In the genomic region with DNA sequence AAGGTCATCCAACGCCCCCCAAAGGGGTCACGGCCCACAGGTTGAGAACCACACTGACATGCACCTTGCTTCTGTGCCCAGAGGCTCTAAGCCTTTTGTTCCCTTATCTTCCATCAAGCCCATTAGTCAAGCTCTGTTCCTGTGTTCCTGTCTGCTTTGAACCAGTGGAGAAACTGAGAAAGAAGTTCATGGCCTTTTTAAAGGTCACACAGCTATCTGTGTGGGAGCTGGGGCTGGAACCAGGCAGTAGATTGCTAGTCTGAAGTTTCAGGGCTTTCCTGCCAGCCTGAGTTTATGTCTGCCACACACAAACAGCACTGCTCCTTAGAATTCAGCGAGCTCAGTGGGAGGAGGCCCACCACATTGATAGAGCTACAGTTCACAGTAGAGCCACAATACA, we compare ENCODE assay signal across 24 mouse cellular contexts. TPM values are rescaled to one million over a fixed set of nuclear protein-coding genes. Genes with fewer than 3 reads are reported as not detected.
DNase-seq lines count a peak whose midpoint lies in the region; ATAC-seq and TF ChIP-seq lines count a peak whose summit lies in the region.
"Had no signal": no experiment of that assay in that cellular context is flagged by ENCODE, and none has a peak within 500 bp of the region (broad histone marks: within the 10 kb centered on the region; RNA-seq: fewer than 3 reads in every experiment).

No protein-coding gene starts in this region.

- H3K9ac ChIP-seq in kidney, embryonic 15.5 days: no peak overlapping the region
- H3K9ac ChIP-seq in ES-E14 (ENCODE audit: insufficient read depth, low read depth, low read length, poor library complexity, severe bottlenecking): no peak overlapping the region
- H3K9ac ChIP-seq: embryonic facial prominence, embryonic 12.5 days; forebrain, embryonic 13.5 days; forebrain, embryonic 15.5 days; forebrain, postnatal 0 days had no signal

- DNase-seq in adrenal gland, adult (ENCODE audit: inconsistent age in 2 of 2, low spot score in 1 of 2): peak; percentile 56 to 82
- DNase-seq in adrenal gland, postnatal 36 days: no peak
- peak; percentile 35 for DNase-seq in adrenal gland, postnatal 10 days
- no peak for DNase-seq in adrenal gland, postnatal 25 days
- no peak for DNase-seq in kidney, postnatal 36 days
- no peak for DNase-seq in ES-E14 (ENCODE audit: low read depth, low spot score)
- DNase-seq in hindbrain, embryonic 10.5 days (ENCODE audit: low spot score): no peak
- DNase-seq: cerebellum, adult 11-12 months; cerebellum, adult 2 months; cerebellum, postnatal 10 days; cerebellum, postnatal 25 days; forebrain, postnatal 0 days had no signal

- H3K27ac ChIP-seq in kidney, embryonic 15.5 days: peak overlapping the region; percentile 10; the same call in 1 of the 2 replicates
- no peak overlapping the region for H3K27ac ChIP-seq in ES-E14 (ENCODE audit: insufficient read depth, low read depth, low read length, poor library complexity, severe bottlenecking)
- no peak overlapping the region for H3K27ac ChIP-seq in hindbrain, embryonic 10.5 days
- H3K27ac ChIP-seq: embryonic facial prominence, embryonic 10.5 days; embryonic facial prominence, embryonic 12.5 days; forebrain, embryonic 13.5 days; forebrain, embryonic 15.5 days had no signal

- ATAC-seq in kidney, embryonic 15.5 days (replicated peaks; ENCODE audit: low FRiP score): no peak
- ATAC-seq: activated CD4-positive, CD25-positive, alpha-beta regulatory T cell, adult 4 months; forebrain, embryonic 13.5 days; forebrain, embryonic 15.5 days; forebrain, postnatal 0 days; Patski had no signal

- peaks cover 41% of the 10 kb centered on the region for H3K4me1 ChIP-seq in kidney, embryonic 15.5 days
- H3K4me1 ChIP-seq in ES-E14 (ENCODE audit: control insufficient read depth in 2 of 2, insufficient read depth in 2 of 2, low read length in 2 of 2, poor library complexity in 1 of 2): peaks cover 0 to 6% of the 10 kb centered on the region in 2 experiments; a peak in 2 of 4 replicates
- peaks cover 21% of the 10 kb centered on the region for H3K4me1 ChIP-seq in hindbrain, embryonic 10.5 days (replicated peaks)
- H3K4me1 ChIP-seq: forebrain, embryonic 13.5 days; forebrain, embryonic 15.5 days had no signal

- no peaks in the 10 kb centered on the region for H3K27me3 ChIP-seq in kidney, embryonic 15.5 days
- no peaks in the 10 kb centered on the region for H3K27me3 ChIP-seq in hindbrain, embryonic 10.5 days (ENCODE audit: insufficient read depth, poor library complexity, severe bottlenecking)
- H3K27me3 ChIP-seq: embryonic facial prominence, embryonic 12.5 days; forebrain, embryonic 13.5 days; forebrain, embryonic 15.5 days; Patski had no signal

- H3K36me3 ChIP-seq in kidney, embryonic 15.5 days: peaks cover 93% of the 10 kb centered on the region
- H3K36me3 ChIP-seq in ES-E14 (ENCODE audit: control insufficient read depth, insufficient read depth, low read length, poor library complexity, severe bottlenecking): peaks cover 15% of the 10 kb centered on the region; the same call in 1 of the 2 replicates
- peaks cover 90% of the 10 kb centered on the region for H3K36me3 ChIP-seq in hindbrain, embryonic 10.5 days

- no peak overlapping the region for H3K4me3 ChIP-seq in kidney, embryonic 15.5 days (replicated peaks)
- no peak overlapping the region for H3K4me3 ChIP-seq in ES-E14 (ENCODE audit: insufficient read depth in 1 of 2, low read depth in 1 of 2, low read length in 2 of 2, poor library complexity in 1 of 2, severe bottlenecking in 1 of 2)
- no peak overlapping the region for H3K4me3 ChIP-seq in hindbrain, embryonic 10.5 days
- H3K4me3 ChIP-seq: embryonic facial prominence, embryonic 10.5 days; embryonic facial prominence, embryonic 12.5 days; forebrain, embryonic 13.5 days; forebrain, embryonic 15.5 days had no signal

- H3K4me2 ChIP-seq in kidney, embryonic 15.5 days: no peak overlapping the region
- H3K4me2 ChIP-seq: embryonic facial prominence, embryonic 12.5 days; forebrain, embryonic 13.5 days; forebrain, embryonic 15.5 days had no signal

- in situ Hi-C loops in ES-E14 (cut with MboI; ENCODE audit: low sequenced_read_pairs in 2 of 2, unreplicated experiment in 2 of 2): no loop called here

- WGBS in kidney, embryonic 15.5 days: 71% methylated on average over 3 of the region's 3 CpGs
- WGBS in hindbrain, embryonic 10.5 days: 91% methylated on average over 3 of the region's 3 CpGs

- H3K9me3 ChIP-seq in kidney, embryonic 15.5 days (replicated peaks): no peaks in the 10 kb centered on the region
- no peaks in the 10 kb centered on the region for H3K9me3 ChIP-seq in ES-E14 (ENCODE audit: control insufficient read depth, insufficient read depth, low read depth, low read length)
- no peaks in the 10 kb centered on the region for H3K9me3 ChIP-seq in hindbrain, embryonic 10.5 days
- H3K9me3 ChIP-seq: embryonic facial prominence, embryonic 10.5 days; embryonic facial prominence, embryonic 12.5 days; forebrain, embryonic 13.5 days; forebrain, embryonic 15.5 days; G1E had no signal

TF ChIP-seq in ES-E14, 5 proteins besides CTCF, POLR2A, EP300 and RAD21:
- TF ChIP-seq HCFC1 (IDR thresholded peaks at IDR 0.05; ENCODE audit: borderline replicate concordance, insufficient read depth, low read length) (no peak), ZNF384 (IDR thresholded peaks at IDR 0.05; ENCODE audit: low read depth, low read length) (no peak), CHD2 (IDR thresholded peaks at IDR 0.05; ENCODE audit: low read depth, low read length) (peak; percentile 33; the same call in 1 of the 2 replicates), ZC3H11A (IDR thresholded peaks at IDR 0.05; ENCODE audit: borderline replicate concordance, low read depth, low read length) (no peak), MAFK (IDR thresholded peaks at IDR 0.05; ENCODE audit: insufficient read depth, low read depth, low read length) (no peak)

RNA-seq across cellular contexts. Expression of gene H1f0, which starts 25.2 kb away (rescaled TPM):
- 100 to 1,000 TPM; 127 to 173 TPM for total RNA-seq in adrenal gland, postnatal 36 days (2021)
- total RNA-seq in adrenal gland, postnatal 10 days (2021): 100 to 1,000 TPM; 195 to 222 TPM
- total RNA-seq in adrenal gland, postnatal 25 days (2021): 159 and 217 TPM in 2 replicates
- polyA plus RNA-seq in kidney, embryonic 15.5 days (2015; fragmentation: Nextera tagmentation; extraction: Ambion mirVana): 513 and 545 TPM in 2 replicates
- total RNA-seq in ES-E14 (2012; rRNA removed): 39.9 and 41.0 TPM in 2 replicates
- 447 and 561 TPM in 2 replicates for polyA plus RNA-seq in hindbrain, embryonic 10.5 days (2016; fragmentation: Nextera tagmentation; extraction: Ambion mirVana)

RNA-seq across cellular contexts. Expression of gene Galr3, which starts 38.6 kb away (rescaled TPM):
- total RNA-seq in adrenal gland, postnatal 36 days (2021): under 1 TPM; 0.30 to 0.36 TPM
- total RNA-seq in adrenal gland, postnatal 10 days (2021): under 1 TPM; 0.30 to 0.48 TPM
- total RNA-seq in adrenal gland, postnatal 25 days (2021): 0.39 TPM in 1 of 2 replicates, not detected in the other
- 0.12 and 0.30 TPM in 2 replicates for polyA plus RNA-seq in kidney, embryonic 15.5 days (2015; fragmentation: Nextera tagmentation; extraction: Ambion mirVana)
- not detected in 2 replicates for total RNA-seq in ES-E14 (2012; rRNA removed)
- not detected in 2 replicates for polyA plus RNA-seq in hindbrain, embryonic 10.5 days (2016; fragmentation: Nextera tagmentation; extraction: Ambion mirVana)
- total RNA-seq: G1E; gastrocnemius, adult 18-20 months had no signal
- polyA plus RNA-seq: activated CD4-positive, CD25-positive, alpha-beta regulatory T cell, adult 4 months; C2C12; embryonic facial prominence, embryonic 10.5 days; embryonic facial prominence, embryonic 12.5 days; embryonic facial prominence, embryonic 14.5 days; forebrain, embryonic 11.5 days; forebrain, embryonic 13.5 days; forebrain, embryonic 15.5 days; G1E had no signal

RNA-seq across cellular contexts. Expression of gene Triobp, which starts 55.6 kb away (rescaled TPM):
- total RNA-seq in adrenal gland, postnatal 36 days (2021): 100 to 1,000 TPM; 111 to 142 TPM
- 10 to 100 TPM; 87.8 to 88.2 TPM for total RNA-seq in adrenal gland, postnatal 10 days (2021)
- 113 and 114 TPM in 2 replicates for total RNA-seq in adrenal gland, postnatal 25 days (2021)
- polyA plus RNA-seq in kidney, embryonic 15.5 days (2015; fragmentation: Nextera tagmentation; extraction: Ambion mirVana): 62.9 and 66.6 TPM in 2 replicates
- total RNA-seq in ES-E14 (2012; rRNA removed): 30.6 and 33.8 TPM in 2 replicates
- polyA plus RNA-seq in hindbrain, embryonic 10.5 days (2016; fragmentation: Nextera tagmentation; extraction: Ambion mirVana): 45.8 and 48.0 TPM in 2 replicates

RNA-seq across cellular contexts. Expression of gene Ankrd54, which starts 59.6 kb away (rescaled TPM):
- total RNA-seq in adrenal gland, postnatal 36 days (2021): 10 to 100 TPM; 18.9 to 27.0 TPM
- 10 to 100 TPM; 19.2 to 21.4 TPM for total RNA-seq in adrenal gland, postnatal 10 days (2021)
- total RNA-seq in adrenal gland, postnatal 25 days (2021): 20.4 and 27.4 TPM in 2 replicates
- 47.7 and 56.3 TPM in 2 replicates for polyA plus RNA-seq in kidney, embryonic 15.5 days (2015; fragmentation: Nextera tagmentation; extraction: Ambion mirVana)
- 25.4 and 28.5 TPM in 2 replicates for total RNA-seq in ES-E14 (2012; rRNA removed)
- polyA plus RNA-seq in hindbrain, embryonic 10.5 days (2016; fragmentation: Nextera tagmentation; extraction: Ambion mirVana): 65.9 and 78.2 TPM in 2 replicates

Comparison
In these comparisons a context has a peak if more than half of its experiments do, and no peak if none do; other contexts are left out.
1. DNase-seq: peak in adrenal gland, adult (2 of 2) and adrenal gland, postnatal 10 days (single experiment); none in adrenal gland, postnatal 36 days (0 of 2), adrenal gland, postnatal 25 days (single experiment), kidney, postnatal 36 days (0 of 2), ES-E14 (single experiment) and hindbrain, embryonic 10.5 days (single experiment).